Mouse (Mus musculus): ENCODE measurements around the gene Rbm3. TPM values are rescaled to one million over a fixed set of nuclear protein-coding genes. Genes with fewer than 3 reads are reported as not detected.

Rbm3 gene
- total and polyA plus RNA-seq, 2 experiments, result 24.3 to 67.0 TPM

DNA sequence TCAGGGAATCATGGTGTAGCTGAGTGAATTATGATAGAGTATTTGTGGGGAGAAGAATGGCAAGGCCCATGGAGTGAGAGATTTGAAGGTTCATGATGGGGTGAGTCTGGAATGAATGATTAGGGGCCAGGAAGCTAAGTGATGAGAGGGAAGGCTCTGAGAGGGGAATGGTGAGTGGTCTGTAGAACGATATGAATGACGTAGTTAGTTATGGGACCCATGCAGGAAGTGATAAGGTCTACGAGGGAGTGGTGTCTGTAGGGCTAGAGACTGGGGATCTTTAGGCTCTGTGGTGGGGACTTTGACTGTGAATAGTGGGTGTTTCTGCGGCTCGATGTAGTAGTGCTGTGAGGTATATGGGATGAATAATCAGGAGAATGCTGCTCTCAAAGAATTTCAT, 34.0 kb upstream of the Rbm3 start:
- H3K79me2 ChIP-seq (ENCODE audit: control insufficient read depth, insufficient read depth, low read length), result no peaks in the 10 kb centered on the region; the same call in 1 of the 2 replicates
- no peak for DNase-seq (ENCODE audit: extremely low read depth, low read depth, low spot score)
- WGBS, result 84% methylated on average over 5 of the region's 5 CpGs
- peaks cover 12% of the 10 kb centered on the region for H3K4me1 ChIP-seq (ENCODE audit: control insufficient read depth, insufficient read depth, low read length)
- TF ChIP-seq POLR2A (IDR thresholded peaks at IDR 0.05; ENCODE audit: extremely low read depth, insufficient read depth, low read length), result no peak
- TF ChIP-seq CTCF (IDR thresholded peaks at IDR 0.05; ENCODE audit: low read depth, low read length), result no peak
- H3K27ac ChIP-seq (replicated peaks; ENCODE audit: insufficient read depth, low read depth, low read length), result no peak overlapping the region
- no peak overlapping the region for H3K4me3 ChIP-seq (ENCODE audit: insufficient read depth, low read depth, low read length)
- peaks cover 3% of the 10 kb centered on the region; the same call in 1 of the 2 replicates for H3K36me3 ChIP-seq (ENCODE audit: control insufficient read depth, insufficient read depth, low read length)
- no peak overlapping the region for H3K9ac ChIP-seq (ENCODE audit: low read depth, low read length)
- no peaks in the 10 kb centered on the region for H3K27me3 ChIP-seq (ENCODE audit: control insufficient read depth, insufficient read depth, low read length)

GRCm38 (mm10) chrX:8178871-8179270, 33.2 kb upstream of the Rbm3 start:
- Histone ChIP-seq H3K27ac (replicated peaks; ENCODE audit: insufficient read depth, low read depth, low read length) (peak overlapping the region; percentile 42; the same call in 1 of the 2 replicates), H3K27me3 (ENCODE audit: control insufficient read depth, insufficient read depth, low read length) (no peaks in the 10 kb centered on the region), H3K4me1 (ENCODE audit: control insufficient read depth, insufficient read depth, low read length) (peaks cover 14% of the 10 kb centered on the region), H3K36me3 (ENCODE audit: control insufficient read depth, insufficient read depth, low read length) (no peaks in the 10 kb centered on the region), H3K9ac (ENCODE audit: low read depth, low read length) (no peak overlapping the region), H3K4me3 (ENCODE audit: insufficient read depth, low read depth, low read length) (no peak overlapping the region), H3K79me2 (ENCODE audit: control insufficient read depth, insufficient read depth, low read length) (no peaks in the 10 kb centered on the region; the same call in 1 of the 2 replicates)
- 17% methylated on average over 2 of the region's 2 CpGs for WGBS
- TF ChIP-seq POLR2A (IDR thresholded peaks at IDR 0.05; ENCODE audit: extremely low read depth, insufficient read depth, low read length) (no peak), CTCF (IDR thresholded peaks at IDR 0.05; ENCODE audit: low read depth, low read length) (no peak)
- DNase-seq (ENCODE audit: extremely low read depth, low read depth, low spot score), result peak; percentile 93

DNA sequence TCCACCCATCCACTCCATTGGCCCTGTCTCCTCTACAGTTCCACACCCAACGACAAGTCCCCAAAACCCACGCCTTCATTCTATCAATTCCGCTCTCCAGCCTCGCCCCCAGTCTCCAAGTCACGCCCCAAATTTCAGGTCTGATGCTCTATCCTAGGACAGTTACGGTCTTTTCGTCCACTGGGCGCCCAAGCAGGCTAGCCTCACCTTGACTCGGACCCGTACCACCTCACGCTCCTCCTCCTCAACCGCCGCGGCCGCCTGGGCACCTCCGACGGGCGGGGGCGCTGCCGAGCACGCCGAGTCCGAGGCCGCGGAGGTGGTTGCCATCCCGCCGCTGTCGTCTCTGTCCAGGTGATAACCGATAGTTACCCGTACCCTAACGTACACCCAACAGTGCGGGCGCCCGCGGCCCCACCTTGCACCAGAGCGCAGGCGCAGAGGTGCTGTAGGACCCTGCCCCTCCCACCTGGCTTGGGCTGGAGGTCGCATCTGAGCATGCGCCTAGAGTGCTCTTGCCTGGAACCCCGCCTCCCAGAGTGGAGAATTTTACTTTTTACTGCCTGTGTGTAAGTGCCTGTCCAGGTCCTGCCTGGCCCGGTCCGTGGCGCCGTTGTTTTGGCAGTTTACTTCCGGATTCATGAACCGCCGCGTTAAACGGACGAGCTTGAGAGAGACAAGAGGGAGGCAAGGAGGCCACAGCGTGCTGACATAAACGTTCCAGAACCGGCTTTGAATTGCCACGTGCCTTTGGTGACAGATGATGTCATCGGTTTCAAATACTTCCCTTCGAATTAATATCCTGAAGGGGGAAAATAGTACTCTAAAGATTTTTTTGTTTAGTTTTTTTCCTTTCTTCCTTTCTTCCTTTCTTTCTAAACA, 30.1 kb upstream of the Rbm3 start, which contains the start of gene Tbc1d25:
Gene Tbc1d25, minus strand, starts transcription at position 678 of the 882 bp plus-strand sequence.
- Histone ChIP-seq H3K27me3 (ENCODE audit: control insufficient read depth, insufficient read depth, low read length) (no peaks in the 10 kb centered on the region), H3K36me3 (ENCODE audit: control insufficient read depth, insufficient read depth, low read length) (no peaks in the 10 kb centered on the region), H3K9ac (ENCODE audit: low read depth, low read length) (peak within 1 kb of the TSS; percentile 82), H3K27ac (replicated peaks; ENCODE audit: insufficient read depth, low read depth, low read length) (peak within 1 kb of the TSS; percentile 74), H3K79me2 (ENCODE audit: control insufficient read depth, insufficient read depth, low read length) (no peaks in the 10 kb centered on the region; the same call in 1 of the 2 replicates), H3K4me1 (ENCODE audit: control insufficient read depth, insufficient read depth, low read length) (peaks cover 8% of the 10 kb centered on the region), H3K4me3 (ENCODE audit: insufficient read depth, low read depth, low read length) (peak within 1 kb of the TSS; percentile 81)
- WGBS, result under 1% methylated on average over 53 of the region's 56 CpGs
- TF ChIP-seq POLR2A (IDR thresholded peaks at IDR 0.05; ENCODE audit: extremely low read depth, insufficient read depth, low read length) (0 out of 2 replicates have a peak, but pooled peaks have one; percentile 11), CTCF (IDR thresholded peaks at IDR 0.05; ENCODE audit: low read depth, low read length) (peak; percentile 38)
- peak; percentile 86 for DNase-seq (ENCODE audit: extremely low read depth, low read depth, low spot score)

DNA sequence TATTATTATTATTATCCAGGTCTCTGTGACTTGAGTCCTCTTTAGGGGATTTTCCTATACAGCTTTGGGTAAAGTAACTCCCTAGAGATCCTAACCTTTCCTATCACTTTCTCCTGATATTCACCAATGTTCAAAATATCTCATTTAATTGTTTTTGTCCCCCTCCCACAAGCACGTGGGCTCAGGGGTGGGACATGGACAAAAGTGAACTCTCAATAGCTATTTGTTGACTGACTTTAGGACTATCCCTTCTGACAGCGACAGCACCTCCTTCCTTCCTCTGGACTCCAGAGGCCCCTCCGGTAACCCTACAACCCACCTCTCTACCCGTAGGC, 29.5 kb upstream of the Rbm3 start:
- 0% methylated on average over 4 of the region's 4 CpGs for WGBS
- peaks cover 8% of the 10 kb centered on the region for H3K4me1 ChIP-seq (ENCODE audit: control insufficient read depth, insufficient read depth, low read length)
- no peak for DNase-seq (ENCODE audit: extremely low read depth, low read depth, low spot score)

DNA sequence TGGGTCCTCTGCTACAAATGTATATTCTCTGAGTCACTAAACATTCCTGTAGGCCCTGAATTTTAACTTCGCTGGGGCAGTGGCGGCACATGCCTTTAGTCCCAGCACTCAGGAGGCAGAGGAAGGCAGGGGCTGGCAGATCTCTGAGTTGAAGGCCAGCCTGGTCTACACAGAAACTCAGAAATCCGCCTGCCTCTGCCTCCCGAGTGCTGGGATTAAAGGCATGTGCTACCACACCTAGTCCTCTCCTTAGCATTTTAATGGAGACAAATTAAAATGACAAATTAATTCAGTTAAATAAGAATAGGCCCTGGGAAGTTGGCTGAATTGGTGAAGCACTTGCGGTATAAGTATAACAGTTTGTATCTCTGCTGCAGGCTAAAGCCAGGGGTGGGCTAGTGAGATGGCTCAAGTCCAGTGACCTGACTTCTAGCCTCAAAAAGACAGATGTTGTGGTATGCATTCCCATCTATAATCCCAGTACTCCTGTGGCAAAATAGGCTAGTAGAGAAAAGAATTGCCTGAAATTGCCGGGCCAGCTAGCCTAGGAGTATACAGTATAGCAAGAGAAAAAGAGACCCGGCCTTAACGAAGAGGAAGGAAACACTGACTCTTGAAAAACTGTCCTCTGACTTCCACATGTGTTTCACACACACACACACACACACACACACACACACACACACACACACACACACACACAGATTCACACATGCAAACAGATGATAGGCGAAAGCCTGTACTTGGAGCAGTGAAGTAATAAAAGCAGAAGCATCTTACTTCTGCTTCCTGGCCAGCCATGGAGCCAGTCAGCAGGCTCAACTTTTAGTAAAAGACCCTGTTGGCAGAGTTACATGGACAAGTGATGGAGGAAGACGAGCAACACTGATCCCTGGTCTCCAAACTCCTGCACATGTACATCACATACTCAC, 22.3 kb upstream of the Rbm3 start:
- Histone ChIP-seq H3K79me2 (ENCODE audit: control insufficient read depth, insufficient read depth, low read length) (no peaks in the 10 kb centered on the region; the same call in 1 of the 2 replicates), H3K4me1 (ENCODE audit: control insufficient read depth, insufficient read depth, low read length) (no peaks in the 10 kb centered on the region), H3K27me3 (ENCODE audit: control insufficient read depth, insufficient read depth, low read length) (no peaks in the 10 kb centered on the region), H3K27ac (replicated peaks; ENCODE audit: insufficient read depth, low read depth, low read length) (no peak overlapping the region), H3K36me3 (ENCODE audit: control insufficient read depth, insufficient read depth, low read length) (no peaks in the 10 kb centered on the region), H3K4me3 (ENCODE audit: insufficient read depth, low read depth, low read length) (no peak overlapping the region), H3K9ac (ENCODE audit: low read depth, low read length) (no peak overlapping the region)
- DNase-seq (ENCODE audit: extremely low read depth, low read depth, low spot score), result no peak
- no peak for TF ChIP-seq POLR2A (IDR thresholded peaks at IDR 0.05; ENCODE audit: extremely low read depth, insufficient read depth, low read length)
- no peak for TF ChIP-seq CTCF (IDR thresholded peaks at IDR 0.05; ENCODE audit: low read depth, low read length)
- 89% methylated on average over 10 of the region's 10 CpGs for WGBS

More for the DNA sequence above, 29.5 kb upstream of the Rbm3 start:
- H3K27ac ChIP-seq (replicated peaks; ENCODE audit: insufficient read depth, low read depth, low read length), result peak overlapping the region; percentile 66
- H3K4me3 ChIP-seq (ENCODE audit: insufficient read depth, low read depth, low read length), result peak overlapping the region; percentile 81; the same call in 1 of the 2 replicates
- H3K36me3 ChIP-seq (ENCODE audit: control insufficient read depth, insufficient read depth, low read length), result no peaks in the 10 kb centered on the region
- TF ChIP-seq CTCF (IDR thresholded peaks at IDR 0.05; ENCODE audit: low read depth, low read length) (no peak), POLR2A (IDR thresholded peaks at IDR 0.05; ENCODE audit: extremely low read depth, insufficient read depth, low read length) (no peak)
- H3K79me2 ChIP-seq (ENCODE audit: control insufficient read depth, insufficient read depth, low read length), result no peaks in the 10 kb centered on the region; the same call in 1 of the 2 replicates
- no peaks in the 10 kb centered on the region for H3K27me3 ChIP-seq (ENCODE audit: control insufficient read depth, insufficient read depth, low read length)
- peak overlapping the region; percentile 82 for H3K9ac ChIP-seq (ENCODE audit: low read depth, low read length)

Measured in liver, adult 2 months (tissue).